Mouse (Mus musculus): ENCODE measurements around the gene Esr1.
"Not testable (repeated sequence)": the region's sequence is repeated elsewhere in the genome, so short reads cannot be mapped to it uniquely, and the experiment has no call there.

Gene Esr1

DNA sequence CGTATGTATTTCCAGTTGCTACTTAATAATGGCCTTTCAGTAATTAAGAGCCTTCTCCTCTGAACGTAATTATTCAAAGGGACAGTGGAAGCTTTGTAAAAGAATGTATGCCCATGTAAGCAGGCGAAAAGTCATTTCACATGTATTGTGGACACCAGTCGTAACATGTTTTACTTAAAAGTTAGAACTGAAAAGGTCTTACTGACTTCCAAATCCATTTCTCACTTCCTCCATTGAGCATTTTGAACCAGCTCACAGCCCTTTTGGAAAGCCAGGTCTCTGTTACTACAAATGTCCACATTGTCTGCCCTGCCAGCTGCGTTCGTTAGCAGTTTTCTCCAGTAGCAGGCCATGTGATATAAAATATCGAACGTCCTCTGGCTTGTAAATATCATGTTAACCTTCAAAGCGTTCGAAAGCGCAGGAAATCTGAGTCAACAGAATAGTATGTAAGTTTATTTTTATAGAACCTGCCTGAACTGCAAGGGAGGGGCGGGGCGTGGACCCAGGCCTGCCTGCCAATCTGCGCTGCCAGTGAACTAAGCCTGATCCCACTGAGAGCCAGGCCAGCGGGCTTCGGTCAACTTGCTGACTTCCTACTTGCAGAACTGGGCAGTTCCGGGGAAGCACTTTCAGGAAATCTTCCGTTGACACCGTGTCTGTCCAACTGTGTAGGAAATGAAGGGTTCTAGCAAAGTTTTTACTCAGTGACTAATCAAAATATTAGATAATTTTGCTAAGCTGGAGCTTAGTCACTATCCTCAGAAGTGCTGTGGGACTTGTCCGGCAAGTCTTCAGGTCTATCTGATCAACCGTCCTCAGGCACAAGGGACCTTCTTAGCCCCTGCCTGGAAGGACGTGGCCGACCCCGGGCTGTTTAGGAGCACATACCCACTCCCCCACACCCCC, 9.5 kb downstream of the Esr1 start:
- peak; percentile 86 for DNase-seq (ENCODE audit: low read depth, low spot score)

GRCm38 (mm10) chr10:4621505-4621815, 10.1 kb downstream of the Esr1 start:
- peak; percentile 62 for DNase-seq (ENCODE audit: low read depth, low spot score)

- no peak for DNase-seq (ENCODE audit: low read depth, low spot score)
These were observed 11.9 kb downstream of the Esr1 start for GRCm38 (mm10) chr10:4623319-4623718.

- DNase-seq (ENCODE audit: low read depth, low spot score), result no peak
These were observed 13.2 kb downstream of the Esr1 start for GRCm38 (mm10) chr10:4624581-4624980.

GRCm38 (mm10) chr10:4625300-4625699, 13.9 kb downstream of the Esr1 start:
- DNase-seq (ENCODE audit: low read depth, low spot score), result no peak

DNA sequence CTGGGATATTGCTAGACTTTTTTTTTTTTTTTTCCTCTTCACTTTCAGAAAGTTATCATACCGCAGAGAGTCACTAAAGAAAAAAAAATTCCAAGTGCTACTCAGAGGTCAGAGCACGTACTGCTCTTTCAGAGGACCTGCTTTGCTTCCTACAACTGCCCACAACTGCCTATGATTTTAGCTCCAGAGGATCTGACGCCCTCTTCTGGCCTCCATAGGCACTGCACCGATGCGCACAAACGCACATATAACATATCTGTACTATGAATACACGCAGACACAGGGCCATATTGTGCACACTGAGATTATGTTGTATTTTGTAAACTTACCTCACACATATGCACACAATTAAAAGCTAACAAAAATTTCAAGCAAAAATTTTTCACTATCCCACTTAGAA, 15.0 kb downstream of the Esr1 start:
- DNase-seq (ENCODE audit: low read depth, low spot score), result no peak

GRCm38 (mm10) chr10:4626996-4627395, 15.6 kb downstream of the Esr1 start:
- DNase-seq (ENCODE audit: low read depth, low spot score), result no peak

GRCm38 (mm10) chr10:4627415-4627814, 16.0 kb downstream of the Esr1 start:
- no peak for DNase-seq (ENCODE audit: low read depth, low spot score)

DNA sequence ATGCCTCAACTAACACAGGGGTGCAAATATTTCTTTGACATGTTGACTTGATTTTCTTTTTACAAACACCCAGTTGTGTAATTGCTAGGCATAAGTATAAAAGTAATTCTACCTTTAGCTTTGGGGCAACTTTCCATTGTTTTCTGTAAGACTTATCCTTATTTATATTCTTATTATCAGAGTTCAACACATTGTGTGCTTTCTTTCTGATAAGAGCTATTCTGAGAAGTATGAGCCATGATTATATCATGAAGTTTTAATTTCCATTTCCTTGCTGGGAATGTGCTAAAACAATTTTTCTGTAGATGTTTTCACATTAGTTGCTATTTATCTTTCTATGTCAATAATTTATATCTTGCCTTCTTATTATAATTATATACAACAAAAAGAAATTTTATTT, 17.9 kb downstream of the Esr1 start:
- DNase-seq (ENCODE audit: low read depth, low spot score), result no peak

GRCm38 (mm10) chr10:4632211-4632704, 20.9 kb downstream of the Esr1 start:
- no peak for DNase-seq (ENCODE audit: low read depth, low spot score)

DNA sequence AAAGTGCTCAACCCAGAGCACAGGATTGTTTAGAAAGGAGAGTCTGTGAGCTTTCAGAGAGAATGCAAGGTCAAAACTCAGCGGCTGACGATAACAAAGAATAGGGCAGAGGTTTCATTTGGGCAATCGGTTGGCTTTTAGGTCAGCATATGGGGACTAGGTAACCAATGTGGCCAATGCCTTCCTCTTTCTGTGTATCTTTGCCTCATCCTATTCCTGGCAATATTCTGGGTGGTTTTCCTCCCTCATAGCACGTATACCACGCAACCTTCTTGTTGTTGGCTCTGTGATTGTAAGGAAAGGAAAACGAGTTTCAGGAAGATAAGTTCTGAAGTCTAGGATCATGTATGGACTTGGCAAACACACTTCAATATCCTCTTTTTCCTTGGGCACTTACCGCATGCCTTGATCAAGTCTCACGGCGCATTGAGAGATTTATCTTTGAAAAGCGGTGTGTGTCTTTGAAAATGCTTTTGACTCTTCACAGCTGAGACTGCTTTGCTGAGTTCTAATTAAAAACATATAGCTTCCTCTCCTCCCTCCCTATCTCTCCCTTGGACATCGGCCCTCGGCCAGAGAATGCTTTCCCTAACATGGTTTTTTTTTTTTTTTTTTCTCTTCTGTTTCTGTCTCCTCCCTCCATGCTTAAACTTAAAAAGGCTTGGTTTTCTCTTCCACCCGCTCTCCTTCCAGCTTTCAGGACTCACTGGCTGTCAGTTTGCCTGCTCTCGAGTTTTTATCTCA, 22.1 kb downstream of the Esr1 start:
- no peak for DNase-seq (ENCODE audit: low read depth, low spot score)

DNA sequence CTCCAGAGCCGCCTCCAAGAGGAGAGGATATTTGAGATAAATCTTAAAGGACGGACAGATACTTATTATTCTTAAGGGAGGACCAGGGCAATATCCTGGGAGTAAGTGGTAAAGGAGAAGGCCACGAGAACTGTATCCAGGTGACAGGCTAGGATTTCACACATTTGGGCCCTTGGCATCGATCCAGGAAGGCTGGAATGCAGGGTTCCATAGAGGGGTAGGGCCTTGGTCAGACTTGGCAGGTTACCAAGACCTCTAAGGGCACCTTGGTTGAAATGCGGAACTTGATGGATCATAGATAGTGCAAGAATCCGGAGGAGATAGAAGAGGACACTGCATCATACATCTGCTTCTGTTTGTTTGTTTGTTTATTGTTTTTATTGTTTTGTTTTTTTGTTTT, 24.3 kb downstream of the Esr1 start:
- DNase-seq (ENCODE audit: low read depth, low spot score), result no peak

GRCm38 (mm10) chr10:4646074-4646473, 34.7 kb downstream of the Esr1 start:
- no peak for DNase-seq (ENCODE audit: low read depth, low spot score)

- DNase-seq (ENCODE audit: low read depth, low spot score), result no peak
These were observed 35.5 kb downstream of the Esr1 start for GRCm38 (mm10) chr10:4646851-4647250.

DNA sequence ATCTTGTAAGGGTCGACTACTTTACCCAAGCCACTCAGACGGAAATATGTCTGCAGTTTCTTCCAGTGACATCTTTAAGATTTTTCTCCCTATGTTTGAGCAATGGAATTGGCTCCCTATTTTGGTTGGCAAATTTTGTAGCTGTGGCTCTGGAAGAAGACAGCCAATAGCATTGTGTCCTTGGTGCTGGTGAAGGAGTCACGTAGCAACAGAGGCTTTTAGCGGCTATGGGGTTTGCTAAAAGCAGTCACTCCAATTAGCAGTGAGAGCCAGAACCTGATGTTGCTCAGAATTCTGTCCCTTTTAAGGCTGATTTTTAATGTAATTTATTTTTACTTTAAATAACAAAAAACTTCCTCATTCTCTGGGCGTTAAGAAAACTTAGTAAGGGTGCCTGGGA, 54.0 kb downstream of the Esr1 start:
- DNase-seq (ENCODE audit: low read depth, low spot score), result no peak

- DNase-seq (ENCODE audit: low read depth, low spot score), result no peak
These were observed 55.6 kb downstream of the Esr1 start for GRCm38 (mm10) chr10:4667006-4667405.

DNA sequence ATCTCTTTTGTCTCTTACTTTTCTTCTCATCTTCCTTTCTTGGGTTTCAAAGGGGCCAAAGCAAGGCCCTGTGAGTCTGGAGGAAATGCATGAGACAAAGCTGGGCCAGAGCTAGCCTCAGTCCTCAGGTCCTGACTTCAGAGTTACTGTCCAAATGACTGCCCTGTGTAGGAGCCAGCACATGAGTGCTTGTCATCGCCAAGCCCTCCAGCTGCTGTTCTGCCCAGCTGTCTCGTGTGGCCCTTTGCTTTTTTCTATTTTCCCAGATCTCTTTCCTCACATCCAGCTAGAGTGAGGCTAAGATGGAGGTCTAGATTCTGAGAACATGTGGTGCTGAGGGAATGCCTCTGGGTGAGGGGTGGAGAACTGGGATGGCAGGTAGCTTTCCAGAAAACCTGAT, 58.7 kb downstream of the Esr1 start:
- DNase-seq (ENCODE audit: low read depth, low spot score), result peak; percentile 34

- DNase-seq (ENCODE audit: low read depth, low spot score), result peak; percentile 46
These were observed 60.5 kb downstream of the Esr1 start for GRCm38 (mm10) chr10:4671876-4672275.

DNA sequence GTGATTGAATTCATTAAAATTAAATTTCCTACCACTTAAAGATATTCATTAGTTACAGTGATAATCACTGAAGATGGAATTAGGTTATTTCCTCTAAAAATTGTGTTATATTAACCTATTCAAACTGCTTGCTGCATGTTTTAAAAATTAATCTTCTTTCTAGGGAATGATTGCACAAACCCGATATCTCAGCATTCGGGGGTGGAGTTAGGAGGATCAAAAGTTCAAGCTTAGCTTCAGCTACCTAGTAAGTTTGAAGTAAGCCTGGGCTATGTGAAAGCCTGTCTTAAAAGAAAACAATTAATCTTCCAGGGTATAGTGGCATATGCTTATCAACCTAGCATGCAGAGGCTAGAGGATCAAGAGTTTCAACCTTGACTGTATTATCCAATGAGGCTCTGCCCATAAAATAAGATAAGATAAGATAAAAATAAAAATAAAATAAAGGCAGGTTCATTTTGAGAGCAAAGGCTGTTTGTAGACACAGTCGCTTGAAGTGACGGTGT, 62.0 kb downstream of the Esr1 start:
- DNase-seq (ENCODE audit: low read depth, low spot score), result no peak

DNA sequence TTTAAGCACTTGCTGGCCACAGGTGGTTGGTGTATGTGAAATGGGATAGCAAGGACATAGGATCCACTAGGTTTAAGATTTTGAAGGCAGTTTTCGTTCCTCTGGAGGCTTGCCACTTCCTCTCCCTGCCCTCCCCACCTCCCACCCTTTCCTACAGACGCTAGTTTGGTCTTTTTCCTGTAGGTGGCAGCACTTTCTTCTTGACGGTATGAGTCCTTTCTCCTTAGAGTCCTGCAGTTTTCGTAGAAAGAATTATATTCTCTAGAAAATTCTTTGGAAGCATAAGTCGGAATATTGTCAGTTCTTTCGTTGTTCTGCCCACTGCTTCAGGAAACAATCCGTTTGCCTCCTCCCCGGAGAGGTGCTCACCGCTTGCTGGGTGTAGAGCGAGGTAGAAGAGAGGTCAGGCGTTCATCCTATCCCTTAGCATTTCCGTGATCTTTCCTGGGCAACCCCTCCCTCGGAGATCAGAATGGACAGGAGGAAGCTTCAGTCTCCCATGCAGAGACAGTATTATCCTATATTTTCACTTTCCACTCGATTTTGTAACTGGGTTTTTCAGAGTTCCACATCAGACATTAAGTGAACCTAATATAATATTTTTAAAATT, 63.7 kb downstream of the Esr1 start:
- DNase-seq (ENCODE audit: low read depth, low spot score), result not testable (repeated sequence)

GRCm38 (mm10) chr10:4683106-4683505, 71.7 kb downstream of the Esr1 start:
- peak; percentile 59 for DNase-seq (ENCODE audit: low read depth, low spot score)

DNA sequence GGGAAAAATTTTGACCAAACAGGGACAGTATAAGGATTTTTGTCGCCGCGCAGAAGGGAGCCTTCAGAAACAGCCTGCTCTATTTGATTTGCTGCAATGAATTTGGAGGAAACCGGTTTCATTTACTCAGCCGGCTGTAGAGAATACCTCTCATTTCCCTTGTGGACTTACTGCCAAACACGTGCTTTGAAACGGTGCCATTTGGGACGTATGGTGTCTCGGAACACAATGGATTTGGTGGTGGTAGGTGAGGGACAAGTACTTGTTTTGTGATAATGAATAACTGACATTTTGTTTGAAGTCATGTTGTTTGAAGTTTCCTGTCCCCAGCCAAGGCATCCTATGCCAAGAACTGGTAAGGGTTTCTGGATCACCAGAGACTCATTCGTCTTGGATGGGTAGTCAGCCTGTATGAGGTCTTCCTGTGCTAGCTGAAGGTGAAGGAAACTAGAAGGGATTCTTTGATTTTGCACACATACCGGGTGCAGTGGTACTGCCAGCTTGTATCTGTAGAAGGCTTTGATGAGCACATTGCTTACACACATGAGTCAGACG, 72.4 kb downstream of the Esr1 start:
- no peak for DNase-seq (ENCODE audit: low read depth, low spot score)

Data from skeletal muscle tissue, adult 2 months (tissue).